Mouse (Mus musculus) inflammation-experienced regulatory T-cells, adult 6 months (primary cell): Measurements from ENCODE around the gene Gm4214. TPM values are rescaled to one million over a fixed set of nuclear protein-coding genes. Genes with fewer than 3 reads are reported as not detected.
"Not testable (repeated sequence)": the region's sequence is repeated elsewhere in the genome, so short reads cannot be mapped to it uniquely, and the experiment has no call there.

ENCODE experiments used
- ATAC-seq: one replicate; pipeline ENCODE4 v1.8.0; 2017
- polyA plus RNA-seq, 3 experiments: library from polyadenylated mRNA; unstranded; fragments of 100-300 nt; shearing (Covaris generic); gene quantifications; one replicate each; pipeline ENCODE4 v1.2.1; 2017

The Gm4214 gene
- polyA plus RNA-seq, result not detected

DNA sequence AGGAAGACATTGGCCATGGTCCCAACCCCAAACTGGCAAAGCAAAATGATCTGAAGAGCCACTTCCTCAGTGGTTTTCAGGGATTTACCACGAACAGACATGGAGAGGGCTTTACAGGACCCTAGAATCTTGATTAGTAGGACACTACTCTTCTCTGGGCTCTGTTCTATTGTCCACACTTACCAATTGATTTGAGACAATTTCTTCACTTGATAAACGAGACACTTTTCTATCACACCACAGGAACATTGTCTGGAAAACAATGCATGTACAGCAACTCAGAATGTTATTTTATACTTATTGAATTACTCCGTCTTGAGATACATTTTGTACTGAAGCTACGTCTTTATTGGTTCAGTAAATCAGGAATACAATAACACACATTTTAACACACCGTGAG, at the start of gene Gm4214:
Gene Gm4214 (minus strand): TSS at position 101 of the 400 bp plus-strand sequence.
- not testable (repeated sequence) for ATAC-seq

GRCm38 (mm10) chr7:23019823-23020222, 35.4 kb upstream of the Gm4214 start, which contains the start of gene Gm4216:
TSS of gene Gm4216 (minus strand) at chr7:23019923.
- not testable (repeated sequence) for ATAC-seq

Other genes with a start within 250 kb of the Gm4214 start
- gene Vmn1r157, start 223.0 kb downstream of the Gm4214 start, polyA plus RNA-seq, result not detected
- gene Vmn1r158, start 193.9 kb downstream of the Gm4214 start, polyA plus RNA-seq, result not detected
- gene Vmn1r159, start 141.1 kb downstream of the Gm4214 start, polyA plus RNA-seq, result not detected
- not detected for gene Vmn1r160, start 113.4 kb downstream of the Gm4214 start, polyA plus RNA-seq
- not detected for gene Gm4216, start 35.2 kb upstream of the Gm4214 start, polyA plus RNA-seq
- not detected for gene Vmn1r163, start 70.9 kb upstream of the Gm4214 start, polyA plus RNA-seq
- not detected for gene Gm8720, start 82.8 kb upstream of the Gm4214 start, polyA plus RNA-seq
- gene Gm10662, start 159.8 kb upstream of the Gm4214 start, polyA plus RNA-seq, result not detected
- gene Vmn1r165, start 232.7 kb upstream of the Gm4214 start, polyA plus RNA-seq, result not detected